Mouse (Mus musculus): ENCODE results near the gene Spaca4. TPM values are rescaled to one million over a fixed set of nuclear protein-coding genes. Genes with fewer than 3 reads are reported as not detected.

The Spaca4 gene
- total and polyA plus RNA-seq, 3 experiments, result 0.38 TPM; not detected in 2

- Histone ChIP-seq H3K9ac (ENCODE audit: control insufficient read depth, low read depth, low read length, poor library complexity, severe bottlenecking) (no peak overlapping the region), H3K79me2 (ENCODE audit: control insufficient read depth, insufficient read depth, low read length, poor library complexity) (peaks cover 19% of the 10 kb centered on the region), H3K4me1 (ENCODE audit: control insufficient read depth in 1 of 2, insufficient read depth in 2 of 2, low read length in 2 of 2) (peaks cover 0 to 17% of the 10 kb centered on the region in 2 experiments; a peak in 2 of 4 replicates), H3K9me3 (replicated peaks; ENCODE audit: insufficient read depth, low read length) (no peaks in the 10 kb centered on the region), H3K27me3 (ENCODE audit: control insufficient read depth in 1 of 2, insufficient read depth in 2 of 2, low read length in 2 of 2) (no peaks in the 10 kb centered on the region), H3K27ac (ENCODE audit: control insufficient read depth, low read depth, low read length) (no peak overlapping the region), H3K4me3 (ENCODE audit: control insufficient read depth in 1 of 2, insufficient read depth in 1 of 2, low read depth in 2 of 2, low read length in 2 of 2) (no peak overlapping the region), H3K36me3 (ENCODE audit: control insufficient read depth in 1 of 2, insufficient read depth in 2 of 2, low read length in 2 of 2) (peaks cover 0 to 5% of the 10 kb centered on the region in 2 experiments; a peak in 2 of 4 replicates)
- no peak for TF ChIP-seq MAFK (IDR thresholded peaks at IDR 0.05; ENCODE audit: borderline replicate concordance, low read depth, low read length)
- TF ChIP-seq CHD1 (IDR thresholded peaks at IDR 0.05; ENCODE audit: low read depth, low read length), result no peak
- TF ChIP-seq MYB (IDR thresholded peaks at IDR 0.05; ENCODE audit: low read depth, low read length), result no peak
- TF ChIP-seq CTCF (IDR thresholded peaks at IDR 0.05 in 2 of 3, conservative IDR thresholded peaks at IDR 0.05 in 1 of 3; ENCODE audit: control insufficient read depth in 1 of 3, insufficient read depth in 1 of 3, low read depth in 2 of 3, low read length in 3 of 3, poor library complexity in 1 of 3, severe bottlenecking in 1 of 3), result no peak
- no peak for TF ChIP-seq KAT2A (conservative IDR thresholded peaks at IDR 0.05; ENCODE audit: low read depth, low read length)
- no peak for TF ChIP-seq TBP (IDR thresholded peaks at IDR 0.05; ENCODE audit: low read depth, low read length)
- TF ChIP-seq NELFE (IDR thresholded peaks at IDR 0.05; ENCODE audit: low read depth, low read length), result no peak
- TF ChIP-seq MXI1 (IDR thresholded peaks at IDR 0.05; ENCODE audit: low read depth, low read length), result no peak
- TF ChIP-seq BHLHE40 (IDR thresholded peaks at IDR 0.05; ENCODE audit: borderline replicate concordance, low read depth, low read length), result no peak
- TF ChIP-seq MYC (IDR thresholded peaks at IDR 0.05; ENCODE audit: low read depth, low read length), result no peak
- TF ChIP-seq ELF1 (IDR thresholded peaks at IDR 0.05; ENCODE audit: low read depth, low read length), result no peak
- no peak for DNase-seq (ENCODE audit: low read depth, low spot score)
Observed at GRCm38 (mm10) chr7:45711316-45712021, 14.1 kb downstream of the Spaca4 start.

DNA sequence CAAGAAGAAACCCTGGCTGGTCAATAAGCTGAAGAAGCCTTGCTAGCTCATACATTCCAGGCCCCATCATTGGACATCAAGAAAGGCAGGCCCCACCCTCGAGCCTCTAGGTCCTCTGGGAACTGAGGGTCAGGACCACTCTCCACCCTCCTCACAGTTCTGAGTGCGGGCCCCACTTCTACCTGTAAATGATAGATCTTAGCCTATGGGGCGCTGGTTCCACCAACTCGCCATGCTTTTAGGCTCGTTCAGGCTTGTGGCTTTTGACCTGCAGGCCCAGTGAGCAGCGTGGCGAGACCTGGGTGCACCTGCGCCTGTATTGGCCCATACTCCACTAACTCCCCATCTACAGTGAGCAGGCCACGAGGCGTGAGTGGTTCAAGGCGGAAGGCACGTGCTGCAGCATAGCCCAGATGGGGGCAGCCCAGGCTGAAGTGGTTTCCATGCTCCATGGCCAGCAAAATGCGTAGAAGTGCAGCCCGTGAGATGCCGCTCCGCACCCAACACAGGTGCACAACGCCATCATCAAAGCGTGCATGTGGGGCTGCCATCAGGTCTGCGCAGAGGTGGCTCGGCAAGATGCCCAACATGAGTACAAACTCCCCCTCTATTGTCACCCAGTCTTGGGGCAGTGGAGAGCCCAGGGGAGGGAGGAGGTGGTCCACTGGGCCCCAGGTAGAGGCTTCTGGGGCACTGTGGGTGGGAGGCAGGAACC lies 15.0 kb downstream of the Spaca4 start:
- Histone ChIP-seq H3K27ac (ENCODE audit: control insufficient read depth, low read depth, low read length) (no peak overlapping the region), H3K4me3 (ENCODE audit: control insufficient read depth in 1 of 2, insufficient read depth in 1 of 2, low read depth in 2 of 2, low read length in 2 of 2) (no peak overlapping the region), H3K4me1 (ENCODE audit: control insufficient read depth in 1 of 2, insufficient read depth in 2 of 2, low read length in 2 of 2) (peaks cover 0 to 15% of the 10 kb centered on the region in 2 experiments; a peak in 2 of 4 replicates), H3K27me3 (ENCODE audit: control insufficient read depth in 1 of 2, insufficient read depth in 2 of 2, low read length in 2 of 2) (no peaks in the 10 kb centered on the region), H3K36me3 (ENCODE audit: control insufficient read depth in 1 of 2, insufficient read depth in 2 of 2, low read length in 2 of 2) (peaks cover 0 to 5% of the 10 kb centered on the region in 2 experiments; a peak in 2 of 4 replicates), H3K9me3 (replicated peaks; ENCODE audit: insufficient read depth, low read length) (no peaks in the 10 kb centered on the region), H3K79me2 (ENCODE audit: control insufficient read depth, insufficient read depth, low read length, poor library complexity) (peaks cover 15% of the 10 kb centered on the region), H3K9ac (ENCODE audit: control insufficient read depth, low read depth, low read length, poor library complexity, severe bottlenecking) (no peak overlapping the region)
- DNase-seq (ENCODE audit: low read depth, low spot score), result no peak
- TF ChIP-seq POLR2A (IDR thresholded peaks at IDR 0.05; ENCODE audit: control insufficient read depth in 1 of 2, insufficient read depth in 1 of 2, low read depth in 1 of 2, low read length in 2 of 2, poor library complexity in 1 of 2) (0 out of 4 replicates have a peak, but pooled peaks of 1 of the 2 experiments have one; percentile 9), ZC3H11A (IDR thresholded peaks at IDR 0.05; ENCODE audit: low read depth, low read length) (no peak), CHD2 (IDR thresholded peaks at IDR 0.05; ENCODE audit: low read length) (no peak), GATA1 (IDR thresholded peaks at IDR 0.05; ENCODE audit: low read depth, low read length) (no peak), CTCF (IDR thresholded peaks at IDR 0.05 in 2 of 3, conservative IDR thresholded peaks at IDR 0.05 in 1 of 3; ENCODE audit: control insufficient read depth in 1 of 3, insufficient read depth in 1 of 3, low read depth in 2 of 3, low read length in 3 of 3, poor library complexity in 1 of 3, severe bottlenecking in 1 of 3) (no peak), ETS1 (IDR thresholded peaks at IDR 0.05; ENCODE audit: low read depth, low read length) (no peak), MAX (IDR thresholded peaks at IDR 0.05; ENCODE audit: low read length) (no peak), NELFE (IDR thresholded peaks at IDR 0.05; ENCODE audit: low read depth, low read length) (no peak), ZMIZ1 (IDR thresholded peaks at IDR 0.05; ENCODE audit: low read depth, low read length) (0 out of 2 replicates have a peak, but pooled peaks have one; percentile 68), POLR2AphosphoS5 (IDR thresholded peaks at IDR 0.05; ENCODE audit: borderline replicate concordance, low read depth, low read length) (peak; percentile 42; the same call in 1 of the 2 replicates), TBP (IDR thresholded peaks at IDR 0.05; ENCODE audit: low read depth, low read length) (no peak), RCOR1 (IDR thresholded peaks at IDR 0.05; ENCODE audit: low read depth, low read length) (no peak), HCFC1 (IDR thresholded peaks at IDR 0.05; ENCODE audit: low read depth, low read length) (no peak), POLR2AphosphoS2 (IDR thresholded peaks at IDR 0.05; ENCODE audit: low read length) (0 out of 2 replicates have a peak, but pooled peaks have one; percentile 15), SIN3A (IDR thresholded peaks at IDR 0.05; ENCODE audit: low read length) (no peak), EP300 (IDR thresholded peaks at IDR 0.05; ENCODE audit: low read depth in 1 of 2, low read length in 2 of 2) (no peak), MEF2A (IDR thresholded peaks at IDR 0.05; ENCODE audit: extremely low read depth, insufficient replicate concordance, low read depth, low read length, poor library complexity, severe bottlenecking) (no peak), E2F4 (IDR thresholded peaks at IDR 0.05; ENCODE audit: borderline replicate concordance, low read depth, low read length) (no peak), MXI1 (IDR thresholded peaks at IDR 0.05; ENCODE audit: low read depth, low read length) (no peak)

Data from MEL (cell line).